Mouse (Mus musculus) lung, postnatal 10 days (tissue): ENCODE results near the gene Tmem211.
A peak's percentile ranks its signal among the peaks of the same experiment; 100 is the strongest.

Source experiments
- DNase-seq: peaks from one replicate; pipeline ENCODE4 v3.0.0; 2021

The Tmem211 gene

GRCm38 (mm10) chr5:113214041-113214440 lies 12.7 kb upstream of the Tmem211 start:
- no peak for DNase-seq

GRCm38 (mm10) chr5:113214455-113214854 lies 12.3 kb upstream of the Tmem211 start:
- peak; percentile 78 for DNase-seq

DNA sequence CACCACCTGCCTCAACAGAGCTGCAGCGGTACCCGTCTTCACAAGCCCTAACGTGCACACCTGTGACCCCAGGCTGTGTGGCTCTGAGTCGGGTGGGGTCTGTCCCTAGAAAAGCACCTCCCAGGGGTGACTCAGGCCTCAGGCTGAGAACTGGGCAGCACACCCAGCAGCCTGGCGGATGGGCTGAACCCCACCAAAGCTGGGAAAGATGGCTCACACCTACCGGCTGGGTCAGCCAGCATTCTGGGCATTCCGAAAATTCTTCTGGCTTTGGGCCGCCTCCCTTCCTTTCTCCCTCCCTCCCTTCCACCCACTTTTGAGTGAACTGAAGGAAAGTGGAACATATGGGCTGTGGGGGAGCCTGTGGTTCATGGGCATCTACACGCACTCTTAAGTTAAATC lies 11.1 kb upstream of the Tmem211 start:
- peak; percentile 31 for DNase-seq

DNA sequence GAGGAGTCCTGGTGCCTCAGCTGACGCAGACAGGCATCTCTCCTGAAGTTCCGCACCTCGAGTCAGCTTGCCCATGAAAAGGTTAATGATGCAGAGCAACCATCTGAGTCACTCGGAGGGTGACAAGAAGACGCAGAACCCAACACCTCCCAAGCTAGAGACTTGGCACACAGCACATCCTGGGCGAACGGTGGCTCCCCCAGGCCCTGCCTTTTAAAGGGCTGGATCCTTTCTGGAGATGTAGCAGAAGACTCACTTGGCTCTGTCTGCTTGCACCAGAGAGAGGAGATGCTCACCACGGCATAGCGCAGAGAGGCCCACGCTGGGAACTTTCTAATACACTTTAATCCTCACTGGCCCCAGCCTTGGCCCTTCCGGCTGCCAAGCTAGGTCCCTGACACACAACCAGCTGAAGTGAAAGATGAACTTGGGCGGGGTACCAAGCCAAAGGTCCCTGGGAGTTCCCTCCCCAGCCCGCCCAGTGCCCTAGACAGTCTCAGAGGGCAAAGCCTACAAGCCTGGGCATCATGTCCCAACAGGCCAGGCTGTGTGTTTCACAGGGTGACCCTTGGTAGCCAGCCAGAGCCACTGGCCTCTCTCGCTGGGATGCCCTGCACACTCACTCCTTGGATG lies 10.3 kb upstream of the Tmem211 start:
- peak; percentile 48 for DNase-seq

GRCm38 (mm10) chr5:113217076-113217475 lies 9.6 kb upstream of the Tmem211 start:
- DNase-seq: no peak

DNA sequence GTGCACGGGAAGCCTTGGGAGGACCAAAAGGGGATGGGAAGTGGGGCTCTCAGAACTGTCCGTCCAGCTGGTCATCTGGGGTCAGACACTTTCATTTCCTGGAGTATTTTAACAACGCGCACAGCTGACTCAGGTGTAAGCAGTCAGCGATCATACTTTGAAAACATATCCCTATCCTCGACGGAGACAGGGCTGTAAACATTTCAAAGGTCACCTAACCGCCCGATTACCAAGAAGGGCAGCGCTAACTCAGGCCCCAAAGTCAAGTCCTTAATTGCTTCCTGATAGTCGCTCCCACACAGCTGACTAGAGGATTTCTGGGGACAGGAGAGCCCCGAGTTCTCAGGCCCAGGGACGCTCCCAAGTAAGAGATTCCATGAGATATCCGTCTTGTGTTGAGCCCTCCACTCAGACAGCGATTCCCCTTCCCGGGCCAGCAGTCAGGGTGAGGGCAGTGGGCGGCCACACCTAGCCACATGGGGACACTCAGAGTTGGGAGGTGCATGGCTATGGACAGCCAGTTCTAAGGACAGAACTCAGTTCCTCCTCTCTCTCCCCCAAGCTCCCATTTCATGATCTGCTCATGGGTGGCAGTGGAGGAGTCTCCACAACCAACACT lies 8.0 kb upstream of the Tmem211 start:
- DNase-seq: no peak

DNA sequence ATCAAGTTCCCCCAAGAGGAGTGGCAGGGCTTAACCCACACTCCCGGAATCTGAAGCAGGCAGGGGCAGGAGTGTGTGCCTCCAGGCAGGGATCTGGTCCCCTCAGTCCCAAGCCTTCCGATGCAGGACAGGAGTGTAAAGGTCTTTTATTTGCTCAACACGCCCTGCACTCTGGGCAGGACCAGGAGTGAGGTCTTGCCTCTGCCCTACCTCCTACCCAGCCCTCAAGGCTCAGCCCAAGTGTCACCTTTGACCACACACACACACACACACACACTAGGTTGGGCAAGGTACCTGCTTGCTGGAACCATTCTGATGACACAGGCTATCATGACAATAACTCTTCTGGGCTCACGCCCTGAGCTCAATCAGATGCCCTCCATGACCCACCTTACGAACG lies 7.3 kb upstream of the Tmem211 start:
- no peak for DNase-seq

GRCm38 (mm10) chr5:113219876-113220275 lies 6.8 kb upstream of the Tmem211 start:
- no peak for DNase-seq

DNA sequence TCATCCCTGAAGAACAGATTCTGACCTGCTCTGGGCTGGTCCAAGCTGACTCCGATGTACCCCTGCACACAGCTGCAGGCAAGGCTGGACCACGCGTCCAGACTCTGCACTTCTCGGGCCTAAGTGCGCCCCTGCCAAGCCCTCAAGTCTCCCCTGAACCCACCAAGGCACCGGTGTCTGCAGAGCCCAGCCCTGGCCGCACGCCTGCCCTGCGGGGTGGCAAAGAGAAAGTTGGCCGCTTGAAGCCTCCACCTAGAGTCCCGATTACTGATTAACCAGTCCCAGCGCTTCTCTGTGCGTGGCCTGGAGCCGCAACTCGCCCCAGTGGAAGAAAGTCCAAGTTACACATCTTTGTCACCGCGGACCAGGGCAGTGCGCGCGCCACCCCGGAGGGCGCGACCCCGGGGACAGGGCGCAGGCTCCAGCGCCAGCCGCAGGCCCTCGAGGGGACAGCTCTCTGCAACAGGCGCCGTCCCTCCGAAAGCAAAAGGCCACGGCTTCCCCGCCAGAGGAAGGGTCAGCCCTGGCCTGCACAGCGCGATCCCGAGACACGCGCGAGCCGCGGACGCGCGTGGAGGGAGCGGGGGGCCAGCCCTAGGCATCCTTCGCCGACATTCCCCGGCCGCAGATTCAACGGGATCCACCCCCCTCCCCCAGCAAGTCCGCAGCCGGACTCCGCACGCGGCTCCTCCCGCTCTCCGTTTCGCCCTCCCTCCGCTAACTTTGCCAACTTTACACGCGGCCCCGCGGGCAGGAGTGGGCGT lies 6.1 kb upstream of the Tmem211 start:
- DNase-seq: peak; percentile 67

DNA sequence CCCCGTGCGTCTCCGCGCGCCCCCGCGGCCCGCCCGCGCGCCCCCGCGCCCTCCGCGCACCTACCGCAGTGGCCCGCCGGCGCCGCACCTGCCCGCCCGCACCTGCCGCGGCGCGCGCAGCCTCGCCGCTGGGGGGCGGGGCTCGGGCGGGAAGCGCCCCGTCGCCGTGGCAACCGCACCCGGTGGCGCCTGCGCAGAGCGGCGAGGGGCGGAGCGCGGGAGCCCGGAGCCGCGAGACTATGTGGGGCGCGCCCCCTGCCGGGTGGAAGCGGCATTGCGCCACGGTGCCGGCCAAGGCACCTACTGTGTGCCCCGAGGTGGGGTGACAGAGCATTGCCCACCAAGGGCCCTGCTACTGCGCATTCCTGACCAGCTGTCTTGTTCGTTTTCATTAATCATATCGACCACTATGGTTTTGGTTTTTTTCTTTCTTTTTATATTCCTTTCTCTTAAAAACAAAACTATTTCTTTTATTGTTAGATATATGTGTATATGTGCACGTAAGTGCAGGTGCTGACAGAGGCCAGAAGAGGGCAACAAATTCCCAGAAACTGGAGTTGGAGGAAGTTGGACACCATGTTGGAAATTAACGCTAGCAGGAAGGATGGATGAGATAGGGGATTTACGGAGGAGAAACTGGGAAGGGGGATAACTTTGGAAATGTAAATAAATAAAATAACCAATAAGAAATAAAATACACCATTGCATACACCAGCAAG lies 5.4 kb upstream of the Tmem211 start, which contains the start of gene 2900026A02Rik:
Gene 2900026A02Rik (minus strand): TSS at position 90 of the 719 bp plus-strand sequence.
- DNase-seq: peak; percentile 83

GRCm38 (mm10) chr5:113223888-113224287 lies 2.8 kb upstream of the Tmem211 start:
- peak; percentile 35 for DNase-seq

- peak; percentile 35 for DNase-seq
Measured at GRCm38 (mm10) chr5:113225271-113225670, 1.4 kb upstream of the Tmem211 start.

- no peak for DNase-seq
Measured at GRCm38 (mm10) chr5:113225686-113226435, 848 bp upstream of the Tmem211 start.

GRCm38 (mm10) chr5:113230196-113230595 lies 3.5 kb downstream of the Tmem211 start:
- no peak for DNase-seq

DNA sequence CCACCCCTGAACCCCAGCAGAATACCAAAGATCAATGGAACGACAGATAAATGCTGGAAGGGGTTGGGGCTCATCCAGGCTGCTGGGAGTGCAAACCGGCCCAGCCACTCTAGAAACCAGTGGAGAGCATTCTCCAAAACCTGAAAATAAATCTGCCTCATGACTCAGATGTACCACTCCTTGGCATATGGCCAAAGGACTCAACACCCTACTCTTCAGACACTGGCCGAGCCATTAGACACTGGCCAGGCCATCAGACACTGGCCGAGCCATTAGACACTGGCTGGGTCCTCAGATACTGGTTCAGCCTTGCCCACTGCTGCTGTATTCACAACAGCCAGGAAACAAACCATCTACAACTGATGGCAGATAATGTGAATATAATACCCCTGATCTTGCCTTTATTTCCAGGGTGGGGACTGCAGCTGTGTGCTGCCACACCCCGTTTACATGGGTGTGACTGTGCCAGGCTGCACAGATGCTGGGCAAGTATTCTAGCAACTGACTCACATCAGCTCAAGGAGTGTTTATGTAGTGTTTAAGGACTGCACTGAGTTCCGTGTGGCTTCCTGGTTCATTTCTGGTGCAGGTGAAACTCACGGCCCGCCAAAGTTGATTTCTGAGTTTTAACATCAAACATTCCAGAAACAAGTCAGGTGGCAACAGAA lies 22.7 kb downstream of the Tmem211 start:
- no peak for DNase-seq

DNA sequence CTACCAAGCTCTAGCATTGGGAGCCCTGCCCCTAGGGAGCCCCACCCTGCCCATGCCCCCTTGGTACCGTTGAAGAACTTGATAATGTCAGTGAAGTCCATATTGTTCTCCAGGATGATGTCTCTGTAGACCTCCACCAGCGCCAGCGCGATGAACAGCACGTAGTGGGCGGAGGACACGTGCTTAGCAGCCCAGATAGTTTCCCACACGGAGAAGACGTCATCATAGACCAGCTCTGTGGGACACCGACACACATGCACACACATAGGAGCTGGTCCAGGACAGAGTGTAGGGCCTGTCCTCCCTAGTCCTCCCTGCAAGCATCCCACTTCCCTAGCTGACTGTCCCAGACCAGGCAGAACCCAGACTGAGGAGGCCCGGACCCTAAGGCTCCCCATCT lies 24.1 kb downstream of the Tmem211 start:
- no peak for DNase-seq

GRCm38 (mm10) chr5:113265637-113266036 lies 38.9 kb downstream of the Tmem211 start:
- no peak for DNase-seq

DNA sequence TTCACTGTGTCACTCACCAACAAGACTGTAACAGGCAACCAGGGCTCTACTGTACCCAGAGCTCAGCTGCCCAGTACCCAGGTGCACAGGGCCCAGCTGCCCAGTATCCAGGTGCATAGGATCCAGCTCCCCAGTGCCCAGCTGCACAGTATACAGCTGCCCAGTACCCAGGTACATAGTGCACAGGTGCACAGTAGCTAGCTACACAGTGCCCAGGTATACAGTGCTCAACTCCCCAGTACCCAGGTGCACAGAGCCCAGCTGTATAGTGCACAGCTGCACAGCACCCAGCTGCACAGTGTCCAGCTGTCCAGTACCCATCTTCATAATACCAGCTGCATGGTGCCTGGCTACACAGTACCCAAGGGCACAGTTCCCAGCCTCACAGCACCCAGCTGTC lies 41.5 kb downstream of the Tmem211 start:
- no peak for DNase-seq

DNA sequence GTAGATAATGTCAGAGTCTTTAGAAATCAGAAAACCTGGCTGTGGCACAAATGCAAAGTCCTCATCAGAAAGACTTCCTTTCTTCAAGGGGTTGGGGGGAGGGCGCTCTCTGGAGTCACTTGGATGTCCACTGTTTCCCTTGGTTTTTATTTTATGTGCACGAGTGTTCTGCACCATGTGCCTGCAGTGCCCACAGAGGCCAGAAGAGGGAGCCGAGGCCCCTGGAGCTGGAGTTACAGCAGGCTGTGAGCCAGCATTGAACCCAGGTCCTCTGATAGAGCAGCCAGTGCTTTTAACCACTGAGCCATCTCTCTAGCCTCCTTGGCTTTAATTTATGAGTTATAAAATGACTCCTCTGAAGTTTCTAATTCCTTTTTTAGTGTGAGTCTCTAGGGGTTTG lies 43.3 kb downstream of the Tmem211 start:
- no peak for DNase-seq

GRCm38 (mm10) chr5:113271207-113271811 lies 44.6 kb downstream of the Tmem211 start:
- no peak for DNase-seq

DNA sequence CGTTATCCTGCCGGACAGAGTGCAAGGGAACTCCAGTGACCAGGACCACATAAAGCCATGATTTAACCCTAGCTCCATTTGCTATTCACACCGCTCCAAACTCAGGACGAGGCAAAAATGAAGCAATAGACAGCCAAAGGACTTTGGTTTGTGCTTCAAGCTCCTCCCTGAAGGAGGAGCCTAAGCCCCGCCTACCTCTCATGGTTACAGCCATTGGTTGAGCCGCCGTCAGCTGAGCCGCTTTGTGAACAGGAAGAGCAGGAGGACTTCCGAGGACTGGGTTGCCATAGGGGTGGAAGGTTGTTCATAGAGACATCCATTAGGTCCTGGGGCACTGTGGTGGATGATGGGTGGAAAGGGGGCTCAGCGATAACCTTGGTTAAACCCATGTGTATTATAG lies 49.1 kb downstream of the Tmem211 start:
- DNase-seq: no peak
